Mouse (Mus musculus) heart, embryonic 12.5 days (tissue): ENCODE measurements around the gene Gria1. TPM values are rescaled to one million over a fixed set of nuclear protein-coding genes. Genes with fewer than 3 reads are reported as not detected.

Experiments used
- ATAC-seq: fragments of 200-750 bp; cut with Nextera tagmentation; 2 replicates; pipeline ENCODE4 v1.8.0; 2017; ENCODE audit warnings: moderate TSS enrichment, moderate library complexity; ENCODE audit not compliant: insufficient number of reproducible peaks, low FRiP score
- H3K27ac ChIP-seq: fragments of 300-500 bp; sonication (generic); 2 replicates; pipeline ENCODE4 v1.5.1; 2016; ENCODE audit warnings: mild to moderate bottlenecking, moderate library complexity; ENCODE audit not compliant: poor library complexity, severe bottlenecking
- H3K27me3 ChIP-seq: fragments of 300-500 bp; sonication (generic); replicated peaks from 2 replicates; pipeline ENCODE4 v1.6.1; 2016; ENCODE audit warnings: mild to moderate bottlenecking, moderate library complexity
- H3K36me3 ChIP-seq: fragments of 300-500 bp; sonication (generic); 2 replicates; pipeline ENCODE4 v1.6.1; 2016; ENCODE audit warnings: mild to moderate bottlenecking, moderate library complexity
- H3K4me1 ChIP-seq: fragments of 300-500 bp; sonication (generic); replicated peaks from 2 replicates; pipeline ENCODE4 v1.6.1; 2016; ENCODE audit warnings: mild to moderate bottlenecking
- H3K4me2 ChIP-seq: fragments of 300-500 bp; sonication (generic); 2 replicates; pipeline ENCODE4 v1.6.1; 2016; ENCODE audit warnings: mild to moderate bottlenecking, moderate library complexity
- H3K4me3 ChIP-seq: fragments of 300-500 bp; sonication (generic); 2 replicates; pipeline ENCODE4 v1.5.1; 2016; ENCODE audit warnings: mild to moderate bottlenecking
- H3K9ac ChIP-seq: fragments of 300-500 bp; sonication (generic); 2 replicates; pipeline ENCODE4 v1.6.1; 2016; ENCODE audit warnings: mild to moderate bottlenecking, moderate library complexity
- H3K9me3 ChIP-seq: fragments of 300-500 bp; sonication (generic); replicated peaks from 2 replicates; pipeline ENCODE4 v1.6.1; 2016; ENCODE audit warnings: mild to moderate bottlenecking, moderate library complexity
- WGBS: fragments of 180-500 bp; shearing (Covaris S2); methylation state at CpG from one replicate; pipeline ENCODE4 v1.1.7; 2016; 5-methylcytosine and 5-hydroxymethylcytosine counted together
- polyA plus RNA-seq: library from polyadenylated mRNA; unstranded; fragments of >200 nt; fragmentation: Nextera tagmentation; extraction: Ambion mirVana; gene quantifications from 2 replicates; pipeline ENCODE4 v1.2.1, GENCODE M21; 2016

Gria1 gene
- polyA plus RNA-seq, 1 experiment from 2014 or later: 3.6 TPM

DNA sequence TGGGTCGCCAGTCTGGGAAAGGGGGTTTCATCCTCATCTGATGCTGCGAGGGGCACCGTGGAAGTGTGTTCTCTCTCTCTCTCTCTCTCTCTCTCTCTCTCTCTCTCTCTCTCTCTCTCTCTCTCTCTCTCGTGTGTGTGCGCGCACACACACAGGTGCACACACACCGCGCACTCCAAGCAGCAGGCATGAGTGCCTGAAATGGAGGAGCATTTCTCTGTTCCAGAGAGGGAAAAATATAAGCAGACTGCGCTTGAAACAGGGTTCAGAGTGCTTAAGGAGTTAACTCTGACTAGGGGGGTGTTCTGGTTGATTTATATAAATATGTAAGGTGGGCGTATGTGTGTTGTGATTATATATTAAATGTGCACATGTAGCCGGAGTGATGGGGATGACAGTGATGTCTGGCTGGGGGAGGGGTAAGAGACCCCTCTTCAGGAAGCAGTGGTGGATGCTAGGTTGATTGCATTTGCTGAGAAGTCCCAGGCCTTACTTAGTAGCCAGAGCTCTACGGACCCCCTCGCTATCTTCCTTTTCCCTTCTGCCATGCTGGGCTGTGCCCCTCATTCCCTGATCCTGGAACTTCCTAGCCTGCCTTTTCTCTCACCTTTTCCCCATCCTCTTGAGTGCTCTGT lies 1.2 kb downstream of the Gria1 start:
- no peak for ATAC-seq
- H3K4me3 ChIP-seq: peak overlapping the region; percentile 40
- H3K27me3 ChIP-seq: peaks cover 28% of the 10 kb centered on the region; the same call in 1 of the 2 replicates
- peak overlapping the region; percentile 69 for H3K4me2 ChIP-seq
- no peaks in the 10 kb centered on the region for H3K9me3 ChIP-seq
- WGBS: 42% methylated on average over 13 of the region's 13 CpGs
- peaks cover 30% of the 10 kb centered on the region for H3K4me1 ChIP-seq
- H3K27ac ChIP-seq: no peak overlapping the region
- no peaks in the 10 kb centered on the region for H3K36me3 ChIP-seq
- no peak overlapping the region for H3K9ac ChIP-seq

DNA sequence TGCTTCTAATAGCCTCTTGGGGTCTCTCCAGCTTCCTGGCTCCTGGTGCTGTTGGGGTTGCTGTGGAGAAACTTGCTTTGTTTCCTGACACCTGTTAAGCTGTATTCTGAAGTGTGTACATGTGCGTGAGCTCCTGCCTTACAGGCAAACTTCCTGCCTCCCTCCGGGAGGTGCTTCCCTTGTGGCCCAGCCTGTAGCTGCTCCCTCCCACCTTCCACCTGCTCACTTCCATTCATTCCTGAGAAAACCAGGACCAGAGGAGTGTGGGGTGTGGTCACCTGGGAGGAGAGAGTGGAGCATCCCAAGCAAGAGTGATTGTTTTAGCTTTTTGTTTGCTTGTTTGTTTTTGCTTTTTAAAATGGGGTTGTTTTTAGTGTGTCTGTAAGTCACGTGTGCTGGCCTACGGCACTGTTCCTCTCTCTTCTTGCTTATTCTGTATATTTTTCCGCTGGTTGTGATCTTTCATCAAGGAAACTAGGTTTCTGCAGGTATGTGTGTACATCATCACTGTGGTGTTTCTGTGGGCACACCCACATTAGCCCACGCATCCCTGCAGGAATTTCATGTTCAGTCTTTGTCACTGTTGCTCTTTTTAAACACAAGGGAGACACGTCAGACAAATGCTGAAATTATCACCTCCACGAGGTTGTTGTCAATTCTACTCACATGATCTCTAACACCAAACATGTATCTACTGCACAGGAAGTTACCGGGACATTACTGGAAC lies 2.4 kb downstream of the Gria1 start:
- H3K4me1 ChIP-seq: peaks cover 24% of the 10 kb centered on the region
- WGBS: 63% methylated on average over 9 of the region's 9 CpGs
- H3K9ac ChIP-seq: no peak overlapping the region
- no peaks in the 10 kb centered on the region for H3K9me3 ChIP-seq
- H3K27ac ChIP-seq: no peak overlapping the region
- no peak overlapping the region; the same call in 1 of the 2 replicates for H3K4me3 ChIP-seq
- H3K36me3 ChIP-seq: no peaks in the 10 kb centered on the region
- H3K4me2 ChIP-seq: 0 out of 2 replicates have a peak overlapping the region, but pooled peaks have one; percentile 5
- no peak for ATAC-seq
- H3K27me3 ChIP-seq: peaks cover 28% of the 10 kb centered on the region; the same call in 1 of the 2 replicates

DNA sequence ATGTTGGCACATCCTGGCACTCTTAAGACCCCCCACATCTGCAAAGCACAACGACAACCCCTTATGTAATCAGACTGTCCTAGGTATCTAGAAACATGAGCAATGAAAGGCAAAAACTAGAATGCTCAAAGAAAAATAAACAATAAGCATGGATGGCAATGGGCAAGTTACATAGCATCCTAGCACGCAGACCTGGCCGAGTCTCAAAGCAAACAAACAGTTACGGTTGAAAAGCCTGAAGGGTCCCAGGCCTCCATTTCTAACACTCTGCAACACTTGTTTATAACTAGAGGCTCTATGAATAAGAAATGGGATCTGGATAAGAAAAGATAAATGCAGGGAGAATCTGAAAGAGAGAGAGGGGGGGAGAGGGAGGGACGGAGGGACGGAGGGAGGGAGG lies 3.2 kb downstream of the Gria1 start:
- Histone ChIP-seq H3K4me1 (peaks cover 18% of the 10 kb centered on the region), H3K9ac (no peak overlapping the region), H3K27ac (no peak overlapping the region), H3K27me3 (peaks cover 28% of the 10 kb centered on the region; the same call in 1 of the 2 replicates), H3K4me2 (no peak overlapping the region), H3K36me3 (no peaks in the 10 kb centered on the region), H3K4me3 (no peak overlapping the region), H3K9me3 (no peaks in the 10 kb centered on the region)
- ATAC-seq: no peak
- WGBS: 60% methylated on average over 6 of the region's 6 CpGs

DNA sequence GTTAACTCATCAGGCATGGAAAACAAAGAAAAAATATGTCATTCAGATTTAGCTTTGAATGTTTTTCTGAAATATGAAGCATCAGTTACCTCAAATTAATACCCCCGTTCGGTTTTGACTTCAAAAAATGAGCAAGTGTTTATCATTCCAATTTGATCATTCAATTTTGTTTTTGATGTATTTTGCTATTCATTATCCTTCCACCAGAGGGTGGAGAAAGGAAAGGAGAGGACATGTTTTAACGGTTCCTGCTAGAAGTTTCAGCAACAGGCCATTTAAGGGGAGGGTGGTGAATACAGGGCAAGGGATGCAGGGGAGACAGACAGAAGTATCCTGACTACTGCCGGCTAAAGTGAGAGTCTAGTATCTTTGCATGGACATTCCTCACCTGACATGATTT lies 7.3 kb downstream of the Gria1 start:
- ATAC-seq: no peak
- Histone ChIP-seq H3K4me1 (peaks cover 9% of the 10 kb centered on the region), H3K9me3 (no peaks in the 10 kb centered on the region), H3K36me3 (no peaks in the 10 kb centered on the region), H3K4me3 (no peak overlapping the region), H3K27ac (no peak overlapping the region), H3K4me2 (no peak overlapping the region), H3K9ac (no peak overlapping the region), H3K27me3 (peaks cover under 1% of the 10 kb centered on the region; the same call in 1 of the 2 replicates)
- 71% methylated on average over 4 of the region's 4 CpGs for WGBS

DNA sequence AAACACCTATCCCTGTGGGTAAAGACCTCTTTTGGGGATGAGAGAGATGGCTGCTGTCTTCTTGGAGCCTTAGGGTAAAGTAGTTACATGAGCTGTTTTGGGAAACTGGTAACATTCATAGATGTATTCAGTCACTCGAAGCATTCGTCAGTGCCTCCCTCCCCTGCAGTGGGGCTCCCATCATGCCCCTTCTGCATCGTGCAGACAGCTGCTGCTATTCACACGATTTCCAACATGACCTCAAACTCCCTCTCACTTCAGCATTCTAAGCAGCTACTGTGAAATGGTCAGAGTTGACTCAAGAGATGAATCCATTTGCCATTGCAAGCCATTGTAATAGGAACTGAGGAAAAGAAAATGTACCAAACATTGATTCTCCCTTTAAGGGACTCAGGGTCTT lies 11.2 kb downstream of the Gria1 start:
- H3K27me3 ChIP-seq: no peaks in the 10 kb centered on the region; the same call in 1 of the 2 replicates
- H3K9me3 ChIP-seq: no peaks in the 10 kb centered on the region
- peaks cover 11% of the 10 kb centered on the region for H3K4me1 ChIP-seq
- H3K27ac ChIP-seq: no peak overlapping the region
- no peak overlapping the region for H3K4me2 ChIP-seq
- no peaks in the 10 kb centered on the region for H3K36me3 ChIP-seq
- WGBS: 57% methylated on average over 4 of the region's 4 CpGs
- no peak for ATAC-seq
- no peak overlapping the region for H3K4me3 ChIP-seq
- H3K9ac ChIP-seq: no peak overlapping the region

DNA sequence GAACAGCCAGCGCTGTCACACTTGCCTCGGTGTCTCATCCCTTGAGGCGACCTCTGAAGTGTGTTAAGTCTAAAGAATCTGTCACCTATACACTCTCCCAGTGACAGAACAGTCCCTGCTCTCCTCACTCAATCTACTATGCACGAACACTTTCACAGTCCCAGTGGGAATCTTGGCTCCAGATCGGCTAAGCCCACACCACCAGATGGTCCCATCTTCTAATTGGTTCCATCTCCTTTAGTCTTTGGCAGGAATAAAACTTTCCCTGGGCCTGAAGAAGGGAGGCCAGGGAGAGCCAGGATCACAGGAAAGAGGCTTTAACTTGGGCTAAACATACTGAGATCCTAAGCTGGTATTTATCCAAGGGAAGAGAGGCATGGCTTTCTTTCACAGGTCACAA lies 19.3 kb downstream of the Gria1 start:
- Histone ChIP-seq H3K27me3 (no peaks in the 10 kb centered on the region), H3K9me3 (no peaks in the 10 kb centered on the region), H3K9ac (no peak overlapping the region), H3K27ac (no peak overlapping the region), H3K4me1 (peaks cover 5% of the 10 kb centered on the region), H3K4me3 (no peak overlapping the region), H3K36me3 (no peaks in the 10 kb centered on the region), H3K4me2 (no peak overlapping the region)
- WGBS: 46% methylated on average over 5 of the region's 5 CpGs
- no peak for ATAC-seq

DNA sequence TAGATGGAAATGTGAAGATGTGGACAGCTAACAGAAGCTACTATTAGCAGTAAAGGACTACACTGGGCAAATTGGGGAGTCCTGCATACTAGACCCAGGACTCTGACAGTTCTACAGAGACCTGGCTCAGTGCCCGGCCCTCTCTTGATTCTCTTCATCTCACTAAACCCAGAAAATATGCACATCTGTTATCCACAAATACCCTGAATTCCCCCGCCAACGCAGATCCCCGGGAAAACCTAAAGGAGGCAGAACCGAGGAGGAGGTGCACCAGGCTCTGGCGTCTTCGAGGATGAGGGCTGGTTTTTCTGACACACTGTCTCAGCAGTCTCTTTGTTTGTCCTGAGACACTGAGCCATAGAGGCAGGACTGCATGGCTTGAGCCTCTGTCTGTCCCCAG lies 27.6 kb downstream of the Gria1 start:
- no peaks in the 10 kb centered on the region for H3K4me1 ChIP-seq
- no peak overlapping the region for H3K4me2 ChIP-seq
- no peaks in the 10 kb centered on the region for H3K36me3 ChIP-seq
- H3K27me3 ChIP-seq: no peaks in the 10 kb centered on the region
- H3K27ac ChIP-seq: no peak overlapping the region
- H3K9ac ChIP-seq: no peak overlapping the region
- 44% methylated on average over 7 of the region's 7 CpGs for WGBS
- ATAC-seq: no peak
- no peak overlapping the region for H3K4me3 ChIP-seq
- H3K9me3 ChIP-seq: no peaks in the 10 kb centered on the region

DNA sequence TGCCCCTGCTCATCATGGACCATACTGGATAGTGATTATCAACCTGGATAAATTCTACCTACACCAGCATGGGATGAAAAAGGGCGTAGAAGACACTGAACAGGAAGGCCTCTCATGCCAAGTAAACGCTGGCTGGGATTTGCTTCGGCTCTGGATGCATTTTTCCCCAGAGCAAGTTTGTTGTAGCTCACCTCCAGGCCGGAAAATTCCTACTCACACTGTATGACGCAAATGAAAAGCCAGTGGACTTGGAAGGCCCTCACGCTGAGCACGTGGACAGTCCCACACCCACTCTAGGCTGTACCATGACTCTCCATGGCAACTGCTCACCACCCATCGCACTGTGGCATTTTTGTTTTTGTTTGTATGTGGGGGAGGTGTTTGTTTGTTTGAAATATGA lies 28.1 kb downstream of the Gria1 start:
- Histone ChIP-seq H3K27me3 (0 out of 2 replicates have a peak, but pooled peaks cover 2% of the 10 kb centered on the region), H3K4me1 (no peaks in the 10 kb centered on the region), H3K4me3 (no peak overlapping the region), H3K9ac (no peak overlapping the region), H3K9me3 (no peaks in the 10 kb centered on the region), H3K27ac (no peak overlapping the region), H3K4me2 (no peak overlapping the region), H3K36me3 (no peaks in the 10 kb centered on the region)
- no peak for ATAC-seq
- 78% methylated on average over 8 of the region's 8 CpGs for WGBS

DNA sequence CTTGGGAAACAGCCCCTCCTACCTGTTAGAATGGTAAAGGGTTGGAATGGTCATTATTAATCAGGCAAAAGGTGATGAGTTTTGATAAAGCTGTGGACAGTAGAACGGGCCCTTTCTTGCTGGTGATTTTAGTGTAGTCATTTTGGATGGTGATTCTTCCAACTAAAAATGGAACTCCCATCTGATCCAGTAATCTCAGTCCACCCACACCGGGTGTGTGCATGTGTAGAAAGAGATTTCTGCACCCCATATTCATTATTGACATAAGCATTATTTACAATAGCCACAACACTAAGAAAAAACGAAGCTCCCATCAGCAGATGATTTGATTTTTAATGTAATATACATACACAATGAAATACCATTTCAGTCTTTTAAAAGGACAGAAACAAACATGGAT lies 30.9 kb downstream of the Gria1 start:
- no peaks in the 10 kb centered on the region for H3K36me3 ChIP-seq
- no peak overlapping the region for H3K9ac ChIP-seq
- H3K4me3 ChIP-seq: no peak overlapping the region
- no peaks in the 10 kb centered on the region for H3K9me3 ChIP-seq
- H3K27ac ChIP-seq: no peak overlapping the region
- 0 out of 2 replicates have a peak, but pooled peaks cover 2% of the 10 kb centered on the region for H3K27me3 ChIP-seq
- H3K4me2 ChIP-seq: no peak overlapping the region
- ATAC-seq: no peak
- H3K4me1 ChIP-seq: no peaks in the 10 kb centered on the region
- 72% methylated on average over 3 of the region's 3 CpGs for WGBS

DNA sequence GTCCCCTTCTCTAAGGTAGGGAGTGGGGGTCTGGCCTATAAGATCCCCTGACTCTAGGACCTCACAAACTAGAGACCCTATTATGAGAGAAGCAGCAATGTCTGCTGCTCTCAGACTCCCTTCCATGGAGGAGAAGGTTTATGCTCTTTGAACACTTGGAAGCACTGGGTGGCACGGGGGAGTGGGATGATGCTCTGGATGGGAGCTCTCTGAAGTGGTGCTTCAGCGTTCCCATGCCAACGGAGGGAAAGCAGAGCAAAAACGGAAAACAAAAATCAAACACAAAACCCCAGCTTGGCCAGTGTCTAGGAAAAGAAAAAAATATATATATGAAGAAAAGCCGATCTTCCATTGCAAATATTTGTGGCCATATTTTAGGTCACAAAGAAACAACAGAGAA lies 33.0 kb downstream of the Gria1 start:
- H3K4me2 ChIP-seq: no peak overlapping the region
- ATAC-seq: no peak
- 67% methylated on average over 5 of the region's 5 CpGs for WGBS

DNA sequence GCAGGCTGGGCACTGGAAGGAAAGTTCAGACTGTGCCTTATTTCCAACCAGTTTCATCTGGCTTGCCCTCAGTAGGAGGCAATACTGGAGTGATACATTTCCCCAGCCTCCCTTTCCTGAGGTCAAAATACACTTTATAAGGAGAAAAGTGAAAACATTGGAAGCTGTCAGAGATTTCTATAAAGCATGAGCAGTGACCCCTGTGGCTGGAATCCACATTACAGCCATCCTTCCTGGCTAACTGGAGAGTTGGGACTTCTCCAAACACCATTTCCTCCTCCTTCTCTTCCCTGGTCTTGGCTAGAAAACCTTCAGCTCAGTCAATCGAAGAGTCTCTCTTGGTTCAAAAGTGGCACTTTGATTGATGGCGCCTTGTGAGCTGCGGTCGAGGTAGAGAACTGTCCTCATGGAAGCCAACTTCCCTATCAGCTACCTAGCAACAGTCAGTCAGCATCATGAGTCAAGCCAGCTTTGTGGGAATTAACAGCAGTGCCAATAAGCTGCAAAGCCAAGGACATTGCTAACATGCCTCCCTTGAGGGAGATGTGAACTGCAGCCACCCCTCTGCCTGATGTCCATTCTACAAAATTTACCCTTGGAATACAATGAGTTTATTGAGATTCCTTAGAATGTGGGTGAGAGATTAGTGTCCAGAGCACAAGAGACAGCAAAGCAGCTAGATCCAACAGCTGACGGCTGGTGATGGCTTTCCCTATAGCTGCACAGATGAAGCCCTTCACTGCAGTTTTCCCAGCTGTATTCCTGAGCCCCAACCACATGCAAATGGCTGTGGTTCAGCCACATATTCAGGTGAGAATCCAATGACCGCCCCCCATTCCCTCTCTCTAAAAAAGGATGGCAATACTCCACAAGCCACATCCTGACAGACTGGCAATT lies 40.7 kb downstream of the Gria1 start:
- H3K9ac ChIP-seq: no peak overlapping the region
- no peaks in the 10 kb centered on the region for H3K9me3 ChIP-seq
- ATAC-seq: no peak
- no peak overlapping the region for H3K4me3 ChIP-seq
- 66% methylated on average over 6 of the region's 6 CpGs for WGBS
- no peaks in the 10 kb centered on the region for H3K36me3 ChIP-seq
- H3K4me2 ChIP-seq: no peak overlapping the region
- H3K27ac ChIP-seq: no peak overlapping the region
- H3K4me1 ChIP-seq: no peaks in the 10 kb centered on the region
- no peaks in the 10 kb centered on the region for H3K27me3 ChIP-seq

More for the DNA sequence above, 33.0 kb downstream of the Gria1 start:
- H3K4me3 ChIP-seq: no peak overlapping the region
- H3K4me1 ChIP-seq: no peaks in the 10 kb centered on the region
- H3K27ac ChIP-seq: no peak overlapping the region
- no peak overlapping the region for H3K9ac ChIP-seq
- 0 out of 2 replicates have a peak, but pooled peaks cover 2% of the 10 kb centered on the region for H3K27me3 ChIP-seq
- no peaks in the 10 kb centered on the region for H3K36me3 ChIP-seq
- no peaks in the 10 kb centered on the region for H3K9me3 ChIP-seq
